Mouse (Mus musculus) erythroid progenitor cell, adult 5-6 weeks (primary cell): ENCODE data around the gene Upk2. TPM values are rescaled to one million over a fixed set of nuclear protein-coding genes. Genes with fewer than 3 reads are reported as not detected.
"Not testable (repeated sequence)": the region's sequence is repeated elsewhere in the genome, so short reads cannot be mapped to it uniquely, and the experiment has no call there.

Experiments used
- ATAC-seq: replicated peaks from 2 replicates; pipeline ENCODE4 v1.8.0; 2016; ENCODE audit warnings: moderate number of reproducible peaks, mild to moderate bottlenecking, moderate TSS enrichment, inconsistent platforms; ENCODE audit not compliant: poor library complexity, low FRiP score, severe bottlenecking
- total RNA-seq, 2 experiments: library from RNA; stranded (forward) in 1 of 2; stranded (reverse) in 1 of 2; fragments of 150-400 nt in 1 of 2; fragments of 186-747, 209-891 nt in 1 of 2; gene quantifications; 2 replicates each; pipeline versions ENCODE4 v1.2.3 to v1.2.4; 2015 to 2017; ENCODE audit warnings: low replicate concordance in 2 of 2

The Upk2 gene
- total RNA-seq, 2 experiments from 2014 or later, result not detected

- ATAC-seq, result no peak
These were observed 21.2 kb upstream of the Upk2 start for GRCm38 (mm10) chr9:44475936-44476335.

- no peak for ATAC-seq
These were observed 19.6 kb upstream of the Upk2 start for GRCm38 (mm10) chr9:44474327-44474726.

GRCm38 (mm10) chr9:44473184-44473583 is 18.4 kb upstream of the Upk2 start:
- ATAC-seq, result no peak

GRCm38 (mm10) chr9:44468800-44469199 is 14.0 kb upstream of the Upk2 start:
- ATAC-seq, result no peak

- ATAC-seq, result no peak
These were observed 13.4 kb upstream of the Upk2 start for GRCm38 (mm10) chr9:44468224-44468623.

- no peak for ATAC-seq
These were observed 7.2 kb upstream of the Upk2 start for GRCm38 (mm10) chr9:44461950-44462349.

GRCm38 (mm10) chr9:44457035-44457742 is 2.4 kb upstream of the Upk2 start:
- ATAC-seq, result no peak

- ATAC-seq, result peak; percentile 67
These were observed 465 bp downstream of the Upk2 start for GRCm38 (mm10) chr9:44454132-44454890.

GRCm38 (mm10) chr9:44450387-44450786 is 4.4 kb downstream of the Upk2 start:
- no peak for ATAC-seq

GRCm38 (mm10) chr9:44444402-44445025 is 10.3 kb downstream of the Upk2 start:
- not testable (repeated sequence) for ATAC-seq

GRCm38 (mm10) chr9:44440961-44441360 is 13.8 kb downstream of the Upk2 start, which contains the start of gene Foxr1:
TSS of gene Foxr1 (minus strand) at chr9:44441136.
- no peak for ATAC-seq

GRCm38 (mm10) chr9:44435747-44436146 is 19.0 kb downstream of the Upk2 start:
- ATAC-seq, result no peak

GRCm38 (mm10) chr9:44432577-44433185 is 22.1 kb downstream of the Upk2 start:
- no peak for ATAC-seq

GRCm38 (mm10) chr9:44423576-44423975 is 31.2 kb downstream of the Upk2 start:
- ATAC-seq, result no peak

- ATAC-seq, result no peak
These were observed 34.4 kb downstream of the Upk2 start for GRCm38 (mm10) chr9:44420280-44420898.

- ATAC-seq, result not testable (repeated sequence)
These were observed 35.0 kb downstream of the Upk2 start for GRCm38 (mm10) chr9:44419730-44420129.

- ATAC-seq, result no peak
These were observed 36.0 kb downstream of the Upk2 start, which contains the start of gene Ccdc84 for GRCm38 (mm10) chr9:44418519-44419385. TSS of gene Ccdc84 (minus strand) at chr9:44418569.

GRCm38 (mm10) chr9:44417892-44418363 is 36.8 kb downstream of the Upk2 start:
- ATAC-seq, result peak; percentile 97
